Mouse (Mus musculus): ENCODE measurements around the gene Angptl4. TPM values are rescaled to one million over a fixed set of nuclear protein-coding genes. Genes with fewer than 3 reads are reported as not detected.

Gene Angptl4
- polyA plus RNA-seq, 1 experiment from 2014 or later = 29.3 TPM

DNA sequence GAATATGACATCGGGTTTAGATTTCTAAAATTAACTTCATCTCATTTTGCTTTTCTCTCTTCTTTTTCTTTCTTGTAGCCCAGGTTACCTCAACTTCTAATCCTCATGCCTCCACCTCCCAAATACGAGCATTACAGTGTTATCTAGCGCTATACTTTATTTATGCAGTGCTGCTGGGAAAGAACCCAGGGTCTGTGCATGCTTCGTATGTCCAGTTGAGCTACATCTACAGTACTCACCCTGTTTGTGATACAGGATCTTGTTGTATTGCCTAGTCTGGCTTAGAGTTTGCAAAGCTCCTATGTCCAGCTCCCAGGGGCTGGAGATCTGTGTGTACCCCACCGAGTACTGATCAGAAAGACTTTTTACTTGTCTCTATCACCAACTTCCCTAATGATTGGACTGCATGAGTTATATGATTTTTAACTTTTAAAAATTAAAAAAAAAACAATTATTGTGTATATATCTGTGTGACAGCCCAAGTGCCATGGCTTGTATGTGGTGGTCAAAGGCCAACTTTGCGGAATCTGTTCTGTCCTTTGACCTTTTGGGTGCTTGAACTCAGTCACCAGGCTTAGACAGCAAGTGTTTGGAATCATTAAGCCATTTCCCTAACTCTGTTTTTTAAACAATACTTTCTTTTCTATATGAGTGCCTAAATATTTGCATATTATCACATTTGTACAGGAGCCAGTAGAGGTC is 7.6 kb downstream of the Angptl4 start:
- Histone ChIP-seq H3K27me3 (ENCODE audit: control insufficient read depth, insufficient read depth, low read depth, low read length) (no peaks in the 10 kb centered on the region), H3K27ac (ENCODE audit: low read length) (peak overlapping the region; percentile 52), H3K9me3 (replicated peaks; ENCODE audit: control insufficient read depth, low read length) (no peaks in the 10 kb centered on the region), H3K9ac (ENCODE audit: low read depth, low read length) (no peak overlapping the region), H3K4me3 (ENCODE audit: low read depth, low read length) (no peak overlapping the region), H3K4me2 (ENCODE audit: low read depth, low read length) (no peak overlapping the region), H3K4me1 (ENCODE audit: control insufficient read depth, low read depth, low read length) (peaks cover 6% of the 10 kb centered on the region), H3K36me3 (ENCODE audit: control insufficient read depth, insufficient read depth) (peaks cover 3% of the 10 kb centered on the region; the same call in 1 of the 2 replicates)
- ATAC-seq (ENCODE audit: low read depth) = no peak
- 74% methylated on average over 6 of the region's 6 CpGs for WGBS (ENCODE audit: insufficient replicate concordance)

DNA sequence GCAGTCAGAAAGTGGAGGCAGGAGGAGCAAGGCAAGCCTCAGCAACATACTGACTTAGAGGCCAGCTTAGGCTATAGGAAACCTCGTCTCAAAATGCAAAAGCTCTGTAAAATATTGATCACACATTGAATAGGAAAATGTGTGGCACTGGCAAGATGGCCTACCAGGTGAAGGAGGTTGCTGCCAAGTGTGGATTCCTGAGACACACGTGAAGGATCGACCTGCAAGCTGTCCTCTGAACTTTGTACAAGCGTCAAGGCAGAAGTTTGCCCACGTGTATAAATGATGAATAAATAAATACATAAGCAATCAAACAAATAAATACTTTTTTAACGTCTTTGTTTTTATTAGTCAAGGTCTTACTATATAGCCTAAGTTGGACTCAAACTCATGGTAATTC is 8.2 kb downstream of the Angptl4 start:
- Histone ChIP-seq H3K36me3 (ENCODE audit: control insufficient read depth, insufficient read depth) (peaks cover 3% of the 10 kb centered on the region; the same call in 1 of the 2 replicates), H3K27me3 (ENCODE audit: control insufficient read depth, insufficient read depth, low read depth, low read length) (no peaks in the 10 kb centered on the region)

DNA sequence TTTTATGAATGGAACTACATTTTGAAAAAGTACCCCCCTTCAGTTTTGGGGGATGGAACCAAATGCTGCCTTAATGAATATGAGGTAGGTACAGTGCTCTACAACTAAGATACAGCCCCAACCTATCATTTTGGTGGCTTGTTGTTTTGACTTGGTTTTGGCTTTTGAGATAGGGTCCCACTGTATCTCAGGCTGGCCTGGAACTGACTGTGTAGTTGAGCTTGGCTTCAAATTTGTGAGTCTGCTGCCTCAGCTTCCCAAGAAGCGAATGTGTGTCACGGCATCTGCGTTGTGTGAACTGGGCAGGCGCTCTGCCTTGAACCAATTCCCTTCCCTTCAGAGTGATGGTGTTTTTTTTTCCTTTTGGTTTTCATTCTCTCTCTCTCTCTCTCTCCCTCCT is 10.0 kb downstream of the Angptl4 start:
- ATAC-seq (ENCODE audit: low read depth) = no peak
- Histone ChIP-seq H3K4me2 (ENCODE audit: low read depth, low read length) (no peak overlapping the region), H3K4me3 (ENCODE audit: low read depth, low read length) (no peak overlapping the region), H3K27me3 (ENCODE audit: control insufficient read depth, insufficient read depth, low read depth, low read length) (no peaks in the 10 kb centered on the region), H3K27ac (ENCODE audit: low read length) (no peak overlapping the region), H3K36me3 (ENCODE audit: control insufficient read depth, insufficient read depth) (no peaks in the 10 kb centered on the region), H3K4me1 (ENCODE audit: control insufficient read depth, low read depth, low read length) (no peaks in the 10 kb centered on the region), H3K9ac (ENCODE audit: low read depth, low read length) (no peak overlapping the region), H3K9me3 (replicated peaks; ENCODE audit: control insufficient read depth, low read length) (no peaks in the 10 kb centered on the region)
- 86% methylated on average over 4 of the region's 4 CpGs for WGBS (ENCODE audit: insufficient replicate concordance)

More for the DNA sequence above, 8.2 kb downstream of the Angptl4 start:
- WGBS (ENCODE audit: insufficient replicate concordance) = 71% methylated on average over 6 of the region's 6 CpGs
- no peak overlapping the region for H3K4me3 ChIP-seq (ENCODE audit: low read depth, low read length)
- no peak overlapping the region for H3K27ac ChIP-seq (ENCODE audit: low read length)
- H3K4me2 ChIP-seq (ENCODE audit: low read depth, low read length) = no peak overlapping the region
- H3K4me1 ChIP-seq (ENCODE audit: control insufficient read depth, low read depth, low read length) = 0 out of 2 replicates have a peak, but pooled peaks cover 2% of the 10 kb centered on the region
- no peak overlapping the region for H3K9ac ChIP-seq (ENCODE audit: low read depth, low read length)
- no peak for ATAC-seq (ENCODE audit: low read depth)
- H3K9me3 ChIP-seq (replicated peaks; ENCODE audit: control insufficient read depth, low read length) = no peaks in the 10 kb centered on the region

DNA sequence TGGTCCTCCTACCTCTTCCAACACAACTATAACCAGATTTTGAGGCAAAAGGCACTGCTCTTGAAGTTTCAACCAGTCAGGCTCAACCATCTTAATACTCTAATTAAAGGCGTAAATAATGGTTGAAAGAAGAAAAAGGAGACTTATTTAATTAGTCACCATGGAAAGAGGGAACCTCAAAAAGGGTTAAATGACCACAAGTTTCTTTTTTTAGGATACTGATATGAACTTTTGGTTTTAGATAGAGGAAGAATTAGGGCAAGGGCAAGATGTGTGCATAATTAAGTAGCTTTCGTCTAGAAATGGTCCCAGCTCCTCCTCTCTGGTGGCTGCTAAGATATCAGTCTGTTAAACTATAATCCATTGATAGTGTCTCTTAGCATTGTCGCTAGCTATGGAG is 15.2 kb downstream of the Angptl4 start:
- Histone ChIP-seq H3K9me3 (replicated peaks; ENCODE audit: control insufficient read depth, low read length) (no peaks in the 10 kb centered on the region), H3K4me2 (ENCODE audit: low read depth, low read length) (no peak overlapping the region)
- WGBS (ENCODE audit: insufficient replicate concordance) = 42% methylated on average over 3 of the region's 3 CpGs

DNA sequence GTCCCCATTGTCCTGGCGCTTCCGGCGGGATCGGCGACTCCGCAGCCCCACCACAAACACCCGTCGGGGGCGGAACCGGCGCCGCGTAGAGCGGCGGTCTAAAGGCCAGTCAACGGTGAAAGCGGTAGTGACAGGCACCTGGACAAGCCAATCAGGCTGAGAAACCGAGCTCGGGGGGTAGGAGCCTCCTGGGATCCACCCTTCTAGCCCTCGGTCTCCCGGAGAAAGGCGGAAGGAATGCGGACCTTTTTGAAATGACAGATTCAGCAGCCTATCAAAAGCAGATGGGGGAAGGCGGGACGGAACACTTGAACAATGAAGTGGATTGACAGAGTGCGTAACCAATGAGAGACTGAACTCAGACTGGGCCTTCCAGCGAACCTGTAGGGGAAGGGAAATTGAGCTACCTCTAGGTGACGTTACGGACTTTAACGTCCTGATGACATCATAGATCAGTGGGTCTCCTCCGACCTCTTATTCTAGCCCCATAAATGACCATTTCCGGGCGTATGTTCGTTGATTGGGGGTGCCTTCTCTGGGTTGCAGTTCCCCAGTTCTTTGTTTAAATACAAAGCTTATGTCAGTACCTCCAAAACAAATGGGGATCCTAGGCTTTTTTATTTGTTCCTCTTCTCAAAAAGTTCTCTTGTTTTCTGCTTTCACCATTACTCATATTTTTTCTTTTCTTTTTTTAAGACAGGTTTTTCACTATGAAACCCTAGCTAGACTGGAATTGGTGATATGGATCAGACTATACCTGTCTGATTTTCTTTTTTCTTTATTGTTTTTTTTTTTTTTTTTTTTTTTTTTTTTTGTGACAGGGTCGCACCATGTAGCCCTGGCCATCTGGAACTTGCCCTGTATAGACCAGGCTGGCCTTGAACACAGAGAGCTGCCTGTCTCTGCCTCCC is 21.1 kb downstream of the Angptl4 start, which contains the start of gene Rab11b:
TSS of gene Rab11b (minus strand) at position 276 of the 911 bp plus-strand sequence.
- Histone ChIP-seq H3K27ac (ENCODE audit: low read length) (peak within 1 kb of the TSS; percentile 100), H3K4me2 (ENCODE audit: low read depth, low read length) (peak within 1 kb of the TSS; percentile 91), H3K9ac (ENCODE audit: low read depth, low read length) (peak within 1 kb of the TSS; percentile 98), H3K4me1 (ENCODE audit: control insufficient read depth, low read depth, low read length) (peaks cover 40% of the 10 kb centered on the region), H3K27me3 (ENCODE audit: control insufficient read depth, insufficient read depth, low read depth, low read length) (no peaks in the 10 kb centered on the region), H3K36me3 (ENCODE audit: control insufficient read depth, insufficient read depth) (peaks cover 3% of the 10 kb centered on the region; the same call in 1 of the 2 replicates), H3K4me3 (ENCODE audit: low read depth, low read length) (peak within 1 kb of the TSS; percentile 88), H3K9me3 (replicated peaks; ENCODE audit: control insufficient read depth, low read length) (no peaks in the 10 kb centered on the region)
- 3% methylated on average over 35 of the region's 35 CpGs for WGBS (ENCODE audit: insufficient replicate concordance)
- peak; percentile 96 for ATAC-seq (ENCODE audit: low read depth)

More for the DNA sequence above, 15.2 kb downstream of the Angptl4 start:
- no peak overlapping the region for H3K27ac ChIP-seq (ENCODE audit: low read length)
- H3K9ac ChIP-seq (ENCODE audit: low read depth, low read length) = no peak overlapping the region
- no peaks in the 10 kb centered on the region for H3K27me3 ChIP-seq (ENCODE audit: control insufficient read depth, insufficient read depth, low read depth, low read length)
- H3K4me1 ChIP-seq (ENCODE audit: control insufficient read depth, low read depth, low read length) = no peaks in the 10 kb centered on the region
- H3K4me3 ChIP-seq (ENCODE audit: low read depth, low read length) = no peak overlapping the region
- H3K36me3 ChIP-seq (ENCODE audit: control insufficient read depth, insufficient read depth) = no peaks in the 10 kb centered on the region
- no peak for ATAC-seq (ENCODE audit: low read depth)

DNA sequence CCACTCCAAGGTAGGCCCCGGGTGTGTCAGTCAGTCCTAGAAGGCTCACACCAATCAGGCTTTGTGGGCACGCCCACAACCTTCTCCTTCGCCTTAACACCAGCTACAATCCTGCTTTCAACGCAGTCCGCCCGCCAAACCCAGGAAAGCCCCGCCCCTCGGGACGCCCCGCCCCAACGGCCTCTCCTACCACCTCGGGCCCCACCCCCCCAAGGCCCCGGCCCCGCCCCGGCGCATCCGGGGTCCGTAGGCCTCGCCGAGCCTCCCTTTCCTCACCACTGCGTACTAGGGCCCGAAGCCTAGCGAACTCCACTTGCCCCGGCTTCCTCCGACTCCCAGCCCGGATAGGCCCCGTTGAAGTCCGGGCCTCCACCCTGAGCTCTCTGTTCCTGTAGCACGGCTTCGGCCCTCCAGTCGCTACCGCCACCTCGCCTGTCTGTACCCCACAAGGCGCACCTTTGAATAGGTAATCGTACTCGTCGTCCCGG is 21.8 kb downstream of the Angptl4 start:
- ATAC-seq (ENCODE audit: low read depth) = peak; percentile 77
- peaks cover 3% of the 10 kb centered on the region; the same call in 1 of the 2 replicates for H3K36me3 ChIP-seq (ENCODE audit: control insufficient read depth, insufficient read depth)
- peak overlapping the region; percentile 100 for H3K27ac ChIP-seq (ENCODE audit: low read length)
- peaks cover 44% of the 10 kb centered on the region for H3K4me1 ChIP-seq (ENCODE audit: control insufficient read depth, low read depth, low read length)
- H3K4me2 ChIP-seq (ENCODE audit: low read depth, low read length) = peak overlapping the region; percentile 91
- H3K9me3 ChIP-seq (replicated peaks; ENCODE audit: control insufficient read depth, low read length) = no peaks in the 10 kb centered on the region
- WGBS (ENCODE audit: insufficient replicate concordance) = under 1% methylated on average over 38 of the region's 38 CpGs
- H3K9ac ChIP-seq (ENCODE audit: low read depth, low read length) = peak overlapping the region; percentile 98
- H3K4me3 ChIP-seq (ENCODE audit: low read depth, low read length) = peak overlapping the region; percentile 88
- no peaks in the 10 kb centered on the region for H3K27me3 ChIP-seq (ENCODE audit: control insufficient read depth, insufficient read depth, low read depth, low read length)

DNA sequence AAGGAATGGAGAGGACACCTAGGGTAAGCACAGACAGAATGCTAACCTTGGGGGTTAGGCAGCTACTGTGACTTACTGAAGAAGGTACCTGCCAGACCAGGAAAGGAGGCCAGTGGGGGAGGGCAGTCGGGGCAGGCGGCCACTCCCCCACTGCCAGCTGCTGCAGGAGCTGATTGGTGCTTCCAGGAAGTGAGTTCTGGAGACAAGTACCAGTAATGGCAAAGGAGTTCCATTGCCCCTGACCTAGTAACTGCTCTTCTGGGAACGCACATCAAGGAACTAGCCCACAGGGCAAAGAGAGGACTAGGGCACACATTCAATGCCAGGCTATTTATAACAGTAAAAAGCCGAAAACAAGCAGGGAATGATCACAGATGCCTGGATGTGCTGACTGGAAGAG is 24.4 kb downstream of the Angptl4 start:
- H3K27ac ChIP-seq (ENCODE audit: low read length) = no peak overlapping the region
- H3K4me1 ChIP-seq (ENCODE audit: control insufficient read depth, low read depth, low read length) = peaks cover 44% of the 10 kb centered on the region
- 0 out of 2 replicates have a peak overlapping the region, but pooled peaks have one; percentile 3 for H3K9ac ChIP-seq (ENCODE audit: low read depth, low read length)
- H3K36me3 ChIP-seq (ENCODE audit: control insufficient read depth, insufficient read depth) = peaks cover 3% of the 10 kb centered on the region; the same call in 1 of the 2 replicates
- no peaks in the 10 kb centered on the region for H3K9me3 ChIP-seq (replicated peaks; ENCODE audit: control insufficient read depth, low read length)
- no peak overlapping the region for H3K4me3 ChIP-seq (ENCODE audit: low read depth, low read length)
- ATAC-seq (ENCODE audit: low read depth) = no peak
- H3K4me2 ChIP-seq (ENCODE audit: low read depth, low read length) = no peak overlapping the region
- 46% methylated on average over 4 of the region's 4 CpGs for WGBS (ENCODE audit: insufficient replicate concordance)
- no peaks in the 10 kb centered on the region for H3K27me3 ChIP-seq (ENCODE audit: control insufficient read depth, insufficient read depth, low read depth, low read length)

DNA sequence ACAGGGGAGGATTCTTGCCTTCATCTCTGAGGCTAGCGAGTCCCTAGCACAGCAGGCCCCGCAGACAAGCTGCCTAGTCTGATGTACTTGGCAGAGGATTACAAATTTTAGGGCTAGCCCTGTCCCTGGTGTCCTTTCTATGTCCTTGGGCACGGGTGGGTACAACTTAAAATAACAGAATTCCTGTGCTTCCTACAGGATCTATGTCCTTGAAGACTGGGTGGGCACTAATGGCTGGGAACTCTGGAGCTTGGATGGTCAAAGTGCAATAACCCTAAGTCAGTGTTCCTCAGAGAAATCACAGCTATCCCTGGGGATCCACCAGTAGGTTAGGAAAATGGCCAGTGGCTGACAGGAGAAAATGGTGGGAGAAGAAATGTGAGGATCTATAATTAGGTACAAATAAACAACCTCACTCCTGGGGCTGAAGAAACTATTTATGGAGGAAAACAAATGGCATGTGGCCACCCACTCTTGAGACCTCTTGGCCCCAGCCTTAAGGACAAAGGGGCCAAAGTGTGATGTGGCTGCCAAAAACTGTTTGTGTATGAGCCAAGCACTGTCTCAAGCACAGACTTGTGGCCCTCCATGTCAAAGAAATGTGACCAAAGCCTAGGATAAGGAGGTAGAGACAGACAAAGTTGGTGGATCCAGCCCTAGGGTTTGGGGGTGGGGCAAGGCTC is 25.4 kb downstream of the Angptl4 start:
- Histone ChIP-seq H3K27me3 (ENCODE audit: control insufficient read depth, insufficient read depth, low read depth, low read length) (no peaks in the 10 kb centered on the region), H3K4me1 (ENCODE audit: control insufficient read depth, low read depth, low read length) (peaks cover 44% of the 10 kb centered on the region), H3K36me3 (ENCODE audit: control insufficient read depth, insufficient read depth) (peaks cover 3% of the 10 kb centered on the region; the same call in 1 of the 2 replicates), H3K9ac (ENCODE audit: low read depth, low read length) (no peak overlapping the region), H3K9me3 (replicated peaks; ENCODE audit: control insufficient read depth, low read length) (no peaks in the 10 kb centered on the region), H3K4me2 (ENCODE audit: low read depth, low read length) (no peak overlapping the region), H3K4me3 (ENCODE audit: low read depth, low read length) (no peak overlapping the region), H3K27ac (ENCODE audit: low read length) (no peak overlapping the region)
- no peak for ATAC-seq (ENCODE audit: low read depth)
- WGBS (ENCODE audit: insufficient replicate concordance) = 81% methylated on average over 3 of the region's 3 CpGs

All from liver, embryonic 16.5 days (tissue).